Mouse (Mus musculus) heart, adult 2 months (tissue): ENCODE measurements around the gene Oprd1.

Experiments used
- CTCF ChIP-seq: fragments of 200-600 bp; IDR thresholded peaks from 2 replicates; pipeline ENCODE4 v1.8.1; 2022; ENCODE audit warnings: antibody characterized with exemption, mild to moderate bottlenecking, moderate library complexity
- POLR2A ChIP-seq: fragments of 200-500 bp; IDR thresholded peaks from 2 replicates; pipeline ENCODE4 v1.6.1; 2011; ENCODE audit warnings: mild to moderate bottlenecking, low read depth, low read length, control low read depth; ENCODE audit not compliant: insufficient read depth

DNA sequence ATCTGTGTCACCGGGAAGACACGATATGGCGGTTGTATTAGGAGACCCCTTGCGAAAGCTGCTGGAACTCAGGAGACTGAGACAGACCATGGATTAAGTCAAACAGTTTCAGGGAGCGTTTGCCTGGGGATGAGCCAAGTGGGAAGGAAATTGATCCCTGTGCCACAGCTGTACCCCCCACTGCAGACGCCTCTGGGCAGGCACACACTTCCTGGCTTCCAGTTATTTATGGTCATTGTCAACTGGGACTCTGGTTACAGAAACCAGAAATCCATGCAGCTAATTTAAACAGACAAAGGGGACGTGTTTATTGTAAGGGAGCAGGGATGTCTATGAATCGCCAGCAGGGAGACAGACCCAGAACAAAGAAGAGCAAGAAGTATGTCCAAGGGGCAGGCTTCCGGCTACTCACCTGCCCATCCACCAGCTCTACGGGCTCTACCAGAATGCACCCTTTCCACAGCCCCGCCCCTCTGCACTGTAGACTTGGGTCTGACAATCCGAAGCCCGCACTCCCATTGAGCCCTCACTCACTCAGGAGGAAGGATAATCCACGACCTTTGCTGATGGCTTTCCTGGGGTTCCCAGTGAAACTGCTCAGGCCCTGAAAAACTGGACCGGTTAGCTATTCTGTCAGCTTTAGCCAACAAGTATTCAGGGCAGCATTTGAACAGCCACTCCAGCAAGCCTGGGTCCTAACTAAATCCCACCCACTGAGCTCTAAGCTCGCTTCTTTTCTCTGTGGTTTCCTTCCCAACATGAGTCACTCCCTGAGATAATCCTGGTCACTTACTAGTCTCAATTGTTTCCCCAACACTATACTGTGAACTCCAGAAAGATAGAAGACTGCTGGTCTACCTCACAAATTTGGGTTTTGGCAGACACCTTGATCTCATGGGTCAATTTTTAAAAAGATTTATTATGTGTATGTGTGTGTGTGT, 22.3 kb upstream of the Oprd1 start:
- no peak for TF ChIP-seq CTCF
- TF ChIP-seq POLR2A = no peak
